Mouse (Mus musculus) Patski (cell line): ENCODE measurements around the gene Acap2. TPM values are rescaled to one million over a fixed set of nuclear protein-coding genes. Genes with fewer than 3 reads are reported as not detected.

Experiments
- ATAC-seq: fragments of 100-300 bp; one replicate; pipeline ENCODE4 v1.8.0; 2021
- CTCF ChIA-PET: fragments of 350-600 bp; sonication (Branson Sonifier 250); formaldehyde crosslinking; loops from one replicate; lab custom pipeline; 2022; ENCODE audit warnings: inconsistent platforms; lab: Charles Lee
- POLR2A ChIA-PET: fragments of 350-600 bp; sonication (Branson Sonifier 250); formaldehyde crosslinking; loops from one replicate; lab custom pipeline; 2022; ENCODE audit warnings: antibody characterized with exemption, inconsistent platforms; lab: Charles Lee
- DNase-seq: peaks from one replicate; pipeline ENCODE4 v3.0.0-alpha.2; 2011; ENCODE audit warnings: low read depth, low spot score
- H3K27me3 ChIP-seq: fragments of 371-371 bp; one replicate; pipeline ENCODE4 v1.5.1; 2021
- CTCF ChIP-seq: fragments of 100-300 bp; IDR thresholded peaks from one replicate; pipeline ENCODE4 v1.5.1; 2021
- in situ Hi-C: fragments of 300-500 bp; cut with MboI; formaldehyde crosslinking; loops from 3 replicates; pipeline ENCODE4 v1.11.1; 2018; ENCODE audit warnings: low pct_unique_long_range_greater_than_20kb, mixed read lengths
- polyA plus RNA-seq: library from polyadenylated mRNA; unstranded; gene quantifications from one replicate; pipeline ENCODE4 v1.2.3, GENCODE M21; 2021

Gene Acap2
- polyA plus RNA-seq, 1 experiment from 2014 or later = 38.4 TPM

DNA sequence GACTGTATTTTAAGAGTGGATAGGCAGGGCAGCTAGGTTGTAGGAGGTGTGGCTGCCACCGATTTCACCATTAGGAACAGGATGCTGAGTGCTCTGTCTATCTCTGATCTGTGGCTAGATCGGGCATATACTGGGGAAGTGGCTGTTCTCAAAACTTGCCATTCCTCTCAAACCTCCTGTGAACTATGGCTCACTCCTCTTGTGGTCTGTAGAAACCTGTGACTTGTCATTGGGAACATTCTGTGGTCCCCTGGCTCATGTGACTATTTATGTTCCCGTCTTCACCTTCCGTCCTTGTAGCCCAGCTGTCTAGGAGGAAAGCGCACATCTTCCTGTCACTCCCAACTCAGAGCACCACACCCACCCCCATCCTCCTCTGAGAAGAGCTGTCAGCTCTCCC lies 8.9 kb upstream of the Acap2 start:
- ATAC-seq = no peak
- no peak for DNase-seq
- in situ Hi-C loops = no loop called here
- TF ChIP-seq CTCF = no peak
- H3K27me3 ChIP-seq = no peaks in the 10 kb centered on the region
- ChIA-PET CTCF (no interaction called here), POLR2A (no interaction called here)

DNA sequence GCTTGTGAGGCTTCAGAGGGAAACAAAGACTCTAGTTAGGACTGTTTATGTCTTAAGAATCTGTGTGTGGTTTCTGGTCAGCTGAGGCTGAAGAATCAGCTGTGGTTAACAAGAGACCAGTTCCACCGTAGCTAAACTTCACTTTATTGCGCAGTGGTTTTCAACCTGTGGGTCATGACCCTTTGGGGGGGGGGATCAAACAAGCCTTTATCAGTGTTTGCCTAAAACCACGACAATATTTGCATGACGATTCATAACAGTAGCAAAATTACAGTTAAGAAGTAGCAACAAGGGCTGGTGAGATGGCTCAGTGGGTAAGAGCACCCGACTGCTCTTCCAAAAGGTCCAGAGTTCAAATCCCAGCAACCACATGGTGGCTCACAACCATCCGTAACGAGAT lies 4.7 kb upstream of the Acap2 start:
- ATAC-seq (no peak), DNase-seq (no peak)
- TF ChIP-seq CTCF = no peak
- ChIA-PET CTCF (interaction anchor here (0.6 kb wide), 1 partner anchor 670 kb away, joined by 3 read pairs; no protein-coding TSS in a partner anchor), POLR2A (interaction anchor here (1.2 kb wide), 1 partner anchor 29 kb away, joined by 3 read pairs; no protein-coding TSS in a partner anchor)
- in situ Hi-C loops = no loop called here
- H3K27me3 ChIP-seq = no peaks in the 10 kb centered on the region

DNA sequence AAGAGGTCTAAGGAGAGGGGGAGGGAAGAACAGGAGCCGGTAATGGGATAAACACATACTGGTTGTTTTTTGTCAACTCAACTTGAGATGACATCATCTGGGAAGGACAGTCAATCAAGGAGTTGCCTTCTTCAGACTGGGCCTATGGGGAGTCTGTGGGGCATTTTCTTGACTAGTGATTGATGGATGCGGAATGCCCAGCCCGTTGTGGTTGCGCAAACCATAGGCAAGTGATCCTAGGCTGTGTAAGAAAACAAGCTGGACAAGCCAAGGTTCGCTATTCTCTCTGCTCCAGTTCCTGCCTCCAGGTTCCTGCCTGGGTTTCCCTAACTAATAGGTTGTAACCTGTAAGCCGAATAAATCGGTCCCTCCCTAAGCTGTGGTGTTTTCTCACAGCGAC lies 4.1 kb upstream of the Acap2 start:
- DNase-seq (no peak), ATAC-seq (no peak)
- no peaks in the 10 kb centered on the region for H3K27me3 ChIP-seq
- ChIA-PET POLR2A (interaction anchor here (1.2 kb wide), 1 partner anchor 29 kb away, joined by 3 read pairs; no protein-coding TSS in a partner anchor), CTCF (no interaction called here)
- in situ Hi-C loops = no loop called here
- no peak for TF ChIP-seq CTCF

DNA sequence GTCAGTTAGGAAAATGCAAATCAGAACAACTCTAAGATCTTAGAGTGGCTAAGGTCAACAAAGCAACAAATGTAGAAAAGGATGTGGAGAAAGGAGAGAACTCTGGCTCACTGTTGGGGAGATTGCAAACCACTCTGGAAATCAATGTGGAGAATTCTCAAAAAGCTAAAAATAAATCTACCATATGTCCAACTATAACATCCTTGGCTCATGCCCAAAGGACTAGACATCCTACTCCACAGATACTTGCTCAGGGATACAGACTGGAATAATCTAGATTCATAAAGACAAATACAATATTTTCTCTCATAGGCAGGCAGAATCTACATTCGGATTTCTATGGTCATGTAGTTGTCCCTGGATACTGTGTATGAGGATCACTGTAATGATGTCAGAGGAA lies 3.2 kb upstream of the Acap2 start:
- in situ Hi-C loops = no loop called here
- no peaks in the 10 kb centered on the region for H3K27me3 ChIP-seq
- DNase-seq = no peak
- CTCF ChIA-PET = no interaction called here
- no peak for ATAC-seq
- no peak for TF ChIP-seq CTCF
- POLR2A ChIA-PET = interaction anchor here (1.5 kb wide), 1 partner anchor 10 kb away, joined by 3 read pairs; no protein-coding TSS in a partner anchor

DNA sequence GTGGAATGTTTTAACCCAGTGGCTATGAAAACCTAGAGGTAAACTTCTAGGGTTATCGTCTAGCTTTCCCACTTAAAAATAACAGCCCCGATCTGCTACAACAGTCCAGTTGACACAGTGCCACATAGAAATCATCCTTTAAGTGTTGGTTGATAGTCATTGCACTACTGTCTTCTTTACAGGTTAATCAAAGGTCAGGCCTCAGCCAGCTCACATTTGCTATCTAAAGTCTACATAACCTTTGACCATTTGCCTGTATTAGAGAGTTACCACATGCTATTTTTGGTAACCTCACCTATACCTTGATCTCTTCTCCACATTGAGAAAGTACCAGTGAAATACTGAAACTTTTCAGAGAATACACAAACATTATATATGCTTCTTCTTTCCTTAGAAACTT lies 659 bp upstream of the Acap2 start:
- no peaks in the 10 kb centered on the region for H3K27me3 ChIP-seq
- in situ Hi-C loops = no loop called here
- POLR2A ChIA-PET = interaction anchor here (1.9 kb wide), 1 partner anchor 32 kb away, joined by 7 read pairs; no protein-coding TSS in a partner anchor
- CTCF ChIA-PET = interaction anchor here (1.7 kb wide), 1 partner anchor 10 kb away, joined by 9 read pairs; no protein-coding TSS in a partner anchor
- no peak for ATAC-seq
- no peak for DNase-seq
- TF ChIP-seq CTCF = no peak

DNA sequence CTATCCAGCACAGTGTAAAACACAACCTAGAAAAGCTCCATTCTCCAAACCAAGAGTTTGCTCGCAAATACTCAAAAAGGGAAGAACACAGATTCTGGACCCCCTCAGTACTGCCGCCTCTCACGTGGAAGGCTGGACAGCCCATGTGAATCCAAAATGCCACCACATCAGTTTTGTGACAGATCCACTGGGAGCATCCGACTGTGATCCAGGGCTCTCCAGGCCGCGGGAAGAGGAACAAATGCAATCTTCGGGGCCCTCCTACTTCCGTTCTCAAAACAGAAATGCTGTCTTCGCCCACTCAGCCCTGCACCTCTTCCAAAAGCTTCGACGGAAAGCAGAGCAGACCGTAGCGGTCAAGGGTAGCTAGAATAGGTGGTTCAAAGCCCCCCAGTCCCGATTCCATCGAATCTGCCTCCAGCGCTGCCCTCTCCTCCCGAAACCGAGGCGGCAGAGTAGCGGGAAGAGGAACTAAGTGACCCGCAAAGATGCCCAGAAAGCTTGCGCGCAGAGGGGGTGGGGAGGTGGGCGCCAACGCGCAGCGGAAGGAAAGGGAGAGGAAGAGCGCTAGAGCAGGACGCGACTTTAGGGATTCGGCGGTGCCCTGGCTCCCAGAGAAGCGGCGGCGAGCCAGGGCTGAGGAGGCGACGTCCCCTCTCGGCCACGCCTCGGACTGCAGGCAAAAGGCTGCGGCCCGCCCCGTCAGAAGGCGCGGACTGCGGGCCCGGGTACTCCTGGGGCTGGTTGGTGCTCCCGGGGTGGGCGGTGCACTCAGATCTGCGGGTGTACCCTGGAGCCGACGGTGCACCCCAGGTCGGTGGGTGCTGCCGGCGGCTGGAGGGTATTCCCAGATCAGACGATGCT lies 887 bp downstream of the Acap2 start:
- POLR2A ChIA-PET = interaction anchor here (0.5 to 1.9 kb wide), 5 partner anchors 9 to 1455 kb away, joined by 3 to 7 read pairs (median 4); no protein-coding TSS in a partner anchor
- no peak for TF ChIP-seq CTCF
- no peaks in the 10 kb centered on the region for H3K27me3 ChIP-seq
- CTCF ChIA-PET = interaction anchor here (1.2 to 1.7 kb wide), 2 partner anchors 12 to 15 kb away, joined by 3 to 9 read pairs; no protein-coding TSS in a partner anchor
- ATAC-seq = peak; percentile 41
- in situ Hi-C loops = no loop called here
- no peak for DNase-seq

DNA sequence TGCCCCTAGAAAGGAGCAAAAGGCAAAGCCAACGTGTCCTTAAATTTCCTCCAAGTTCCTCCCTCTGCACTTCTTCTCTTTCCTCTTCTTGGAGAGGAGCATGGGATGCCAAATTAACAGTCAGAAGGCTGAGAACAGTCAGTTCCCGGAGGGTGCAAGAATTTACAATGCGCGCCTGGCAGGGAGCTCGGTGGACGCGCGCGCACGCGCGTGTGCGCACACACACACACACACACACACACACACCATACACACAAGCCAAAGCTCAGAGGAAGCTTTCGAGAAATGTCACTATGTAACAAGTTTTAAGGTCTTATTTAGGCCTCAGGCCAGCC lies 1.5 kb downstream of the Acap2 start:
- no peak for ATAC-seq
- TF ChIP-seq CTCF = no peak
- ChIA-PET POLR2A (interaction anchor here (0.5 to 0.7 kb wide), 2 partner anchors 10 to 1618 kb away, joined by 4 read pairs; no protein-coding TSS in a partner anchor), CTCF (interaction anchor here (1.2 kb wide), 1 partner anchor 14 kb away, joined by 3 read pairs; no protein-coding TSS in a partner anchor)
- in situ Hi-C loops = no loop called here
- DNase-seq = no peak
- H3K27me3 ChIP-seq = no peaks in the 10 kb centered on the region

DNA sequence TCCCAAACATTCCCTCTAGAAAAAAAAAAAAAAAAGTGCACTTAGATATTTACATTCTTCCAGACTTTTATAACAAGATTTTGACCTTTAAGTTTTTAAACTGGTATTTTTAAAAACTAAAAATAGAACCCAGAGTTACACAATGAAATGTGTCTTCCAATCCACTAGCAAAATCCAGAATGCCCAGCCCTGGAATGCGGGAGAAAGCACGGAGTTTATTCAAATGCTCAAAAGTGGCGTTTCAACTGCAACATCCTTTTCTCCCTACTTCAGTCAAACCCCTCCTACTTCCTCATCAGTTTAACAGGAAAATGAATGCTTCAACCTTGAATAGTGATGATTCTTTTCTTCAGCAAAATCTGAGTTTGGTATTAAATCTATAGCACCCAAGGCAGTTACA lies 4.1 kb downstream of the Acap2 start:
- POLR2A ChIA-PET = no interaction called here

DNA sequence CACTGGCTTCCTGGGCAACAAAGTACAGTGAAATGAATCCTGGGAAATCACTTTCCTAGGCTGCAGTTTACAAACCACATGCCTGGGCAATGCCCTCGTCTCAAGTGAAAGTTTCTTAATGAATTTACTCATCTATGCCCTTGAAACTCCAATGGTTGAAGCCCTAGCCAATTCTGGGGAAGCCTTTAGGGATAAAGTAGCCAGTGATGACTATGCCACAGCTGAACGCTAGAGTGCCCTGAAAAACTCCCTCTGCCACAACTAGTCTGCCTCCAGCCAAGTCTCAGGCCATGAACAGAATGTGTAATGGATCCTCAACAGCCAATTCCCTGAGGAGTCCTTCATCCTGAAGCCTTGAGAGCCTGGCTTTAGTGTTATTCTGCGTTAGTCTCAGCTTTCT lies 8.5 kb downstream of the Acap2 start:
- no peak for TF ChIP-seq CTCF
- in situ Hi-C loops = no loop called here
- DNase-seq (peak; percentile 73), ATAC-seq (peak; percentile 95)
- POLR2A ChIA-PET = no interaction called here
- no peaks in the 10 kb centered on the region for H3K27me3 ChIP-seq
- CTCF ChIA-PET = interaction anchor here (0.6 to 0.8 kb wide), 2 partner anchors 9 to 102 kb away, joined by 3 read pairs; no protein-coding TSS in a partner anchor

More for the DNA sequence above, 4.1 kb downstream of the Acap2 start:
- CTCF ChIA-PET = no interaction called here
- H3K27me3 ChIP-seq = no peaks in the 10 kb centered on the region
- DNase-seq (no peak), ATAC-seq (no peak)
- TF ChIP-seq CTCF = no peak
- in situ Hi-C loops = no loop called here

DNA sequence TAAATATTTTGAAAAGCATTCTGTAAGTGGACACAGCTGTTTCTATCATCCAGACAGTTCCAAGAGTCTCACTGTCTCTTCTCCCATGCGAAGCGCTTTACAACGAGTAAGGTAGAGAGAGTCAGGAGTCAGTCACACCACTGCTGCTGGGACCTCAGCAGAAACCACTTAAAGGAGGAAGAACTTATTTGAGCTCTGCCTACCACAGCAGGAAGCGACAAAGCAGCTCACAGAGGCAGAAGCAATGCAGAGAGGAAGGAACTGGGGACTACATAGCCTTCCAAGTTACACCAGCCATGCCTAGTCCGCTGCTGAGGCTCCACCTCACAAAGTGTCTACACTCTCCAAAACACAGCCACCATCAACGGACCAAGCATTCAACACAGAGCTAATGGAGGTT lies 9.2 kb downstream of the Acap2 start:
- in situ Hi-C loops = no loop called here
- CTCF ChIA-PET = interaction anchor here (0.6 to 0.8 kb wide), 2 partner anchors 8 to 103 kb away, joined by 3 read pairs; no protein-coding TSS in a partner anchor
- no peak for DNase-seq
- ATAC-seq = no peak
- H3K27me3 ChIP-seq = no peaks in the 10 kb centered on the region
- POLR2A ChIA-PET = interaction anchor here (0.7 to 1.0 kb wide), 2 partner anchors 19 to 42 kb away, joined by 3 to 4 read pairs; no protein-coding TSS in a partner anchor
- TF ChIP-seq CTCF = no peak

DNA sequence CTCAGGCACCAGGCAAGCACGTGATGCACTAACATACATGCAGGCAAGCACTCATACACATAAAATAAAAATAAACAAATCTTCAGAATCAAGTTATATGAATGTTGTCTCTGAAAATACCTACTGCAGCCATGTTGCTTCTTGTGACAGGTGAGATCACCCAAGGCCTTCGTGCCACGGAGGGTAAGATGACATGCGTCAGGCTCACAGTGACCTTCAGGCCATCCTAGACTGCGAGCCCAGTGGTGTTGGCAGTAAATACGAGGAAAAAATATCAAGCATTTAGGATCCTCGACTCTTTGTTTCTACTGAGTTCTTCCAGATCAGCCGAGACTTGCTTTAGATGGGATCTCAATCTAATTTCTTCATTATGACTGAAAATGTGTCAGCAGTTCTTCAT lies 10.6 kb downstream of the Acap2 start:
- no peak for TF ChIP-seq CTCF
- ChIA-PET POLR2A (no interaction called here), CTCF (no interaction called here)
- DNase-seq = no peak
- H3K27me3 ChIP-seq = no peaks in the 10 kb centered on the region
- no peak for ATAC-seq
- in situ Hi-C loops = no loop called here
